Mouse (Mus musculus): ENCODE data around the gene Fam181a. TPM values are rescaled to one million over a fixed set of nuclear protein-coding genes. Genes with fewer than 3 reads are reported as not detected.

Fam181a gene
- polyA plus RNA-seq, 1 experiment from 2014 or later, result 0.23 TPM

DNA sequence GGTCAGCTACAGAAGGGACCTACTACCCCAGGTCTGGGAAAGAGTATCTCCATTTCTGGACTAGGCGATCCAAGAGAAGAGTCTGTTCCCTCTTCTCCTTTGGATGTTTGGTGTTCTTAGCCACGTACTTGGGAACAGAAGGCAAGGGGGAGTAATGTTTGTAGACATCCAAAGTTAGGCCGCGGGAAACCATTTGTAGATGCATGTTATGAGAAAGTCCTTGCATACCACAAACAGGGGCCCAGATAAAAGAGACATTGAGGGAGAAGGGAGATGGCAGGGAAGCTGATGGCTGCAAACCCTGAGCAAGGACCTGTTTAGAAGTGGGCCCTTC is 45.6 kb downstream of the Fam181a start:
- no peak overlapping the region for H3K4me3 ChIP-seq (replicated peaks)
- no peak for ATAC-seq (ENCODE audit: insufficient number of reproducible peaks, insufficient read depth, low FRiP score, low TSS enrichment, low read depth)
- H3K9ac ChIP-seq (replicated peaks), result no peak overlapping the region
- H3K36me3 ChIP-seq, result no peaks in the 10 kb centered on the region
- no peak overlapping the region for H3K27ac ChIP-seq
- no peak overlapping the region for H3K4me2 ChIP-seq
- no peaks in the 10 kb centered on the region for H3K27me3 ChIP-seq
- no peaks in the 10 kb centered on the region for H3K9me3 ChIP-seq
- 86% methylated on average over 4 of the region's 4 CpGs for WGBS
- peaks cover 6% of the 10 kb centered on the region; the same call in 1 of the 2 replicates for H3K4me1 ChIP-seq (replicated peaks)

DNA sequence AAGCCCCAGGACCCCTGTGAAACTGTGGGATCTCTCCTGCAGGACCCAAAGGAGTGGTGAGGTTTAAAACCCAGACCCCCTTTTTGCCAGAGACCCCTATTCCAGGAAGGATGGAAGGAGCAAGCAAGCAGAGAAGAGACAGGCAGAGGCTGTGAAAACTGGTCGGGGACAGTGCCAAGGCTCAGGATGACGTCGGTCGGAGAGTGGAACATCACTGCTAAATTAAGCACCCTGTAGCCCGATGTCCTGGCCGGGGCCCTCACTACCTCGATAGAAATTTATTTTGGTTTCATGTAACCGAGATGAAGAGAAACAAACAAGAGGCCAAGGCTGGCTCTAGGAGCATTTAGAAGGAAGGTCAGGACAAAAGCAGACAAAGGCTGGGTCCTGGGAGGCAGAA is 47.4 kb downstream of the Fam181a start:
- Histone ChIP-seq H3K27me3 (no peaks in the 10 kb centered on the region), H3K9ac (replicated peaks) (no peak overlapping the region), H3K9me3 (no peaks in the 10 kb centered on the region), H3K4me3 (replicated peaks) (no peak overlapping the region), H3K27ac (no peak overlapping the region), H3K36me3 (no peaks in the 10 kb centered on the region), H3K4me2 (no peak overlapping the region), H3K4me1 (replicated peaks) (peaks cover 6% of the 10 kb centered on the region; the same call in 1 of the 2 replicates)
- ATAC-seq (ENCODE audit: insufficient number of reproducible peaks, insufficient read depth, low FRiP score, low TSS enrichment, low read depth), result no peak
- 88% methylated on average over 8 of the region's 8 CpGs for WGBS

DNA sequence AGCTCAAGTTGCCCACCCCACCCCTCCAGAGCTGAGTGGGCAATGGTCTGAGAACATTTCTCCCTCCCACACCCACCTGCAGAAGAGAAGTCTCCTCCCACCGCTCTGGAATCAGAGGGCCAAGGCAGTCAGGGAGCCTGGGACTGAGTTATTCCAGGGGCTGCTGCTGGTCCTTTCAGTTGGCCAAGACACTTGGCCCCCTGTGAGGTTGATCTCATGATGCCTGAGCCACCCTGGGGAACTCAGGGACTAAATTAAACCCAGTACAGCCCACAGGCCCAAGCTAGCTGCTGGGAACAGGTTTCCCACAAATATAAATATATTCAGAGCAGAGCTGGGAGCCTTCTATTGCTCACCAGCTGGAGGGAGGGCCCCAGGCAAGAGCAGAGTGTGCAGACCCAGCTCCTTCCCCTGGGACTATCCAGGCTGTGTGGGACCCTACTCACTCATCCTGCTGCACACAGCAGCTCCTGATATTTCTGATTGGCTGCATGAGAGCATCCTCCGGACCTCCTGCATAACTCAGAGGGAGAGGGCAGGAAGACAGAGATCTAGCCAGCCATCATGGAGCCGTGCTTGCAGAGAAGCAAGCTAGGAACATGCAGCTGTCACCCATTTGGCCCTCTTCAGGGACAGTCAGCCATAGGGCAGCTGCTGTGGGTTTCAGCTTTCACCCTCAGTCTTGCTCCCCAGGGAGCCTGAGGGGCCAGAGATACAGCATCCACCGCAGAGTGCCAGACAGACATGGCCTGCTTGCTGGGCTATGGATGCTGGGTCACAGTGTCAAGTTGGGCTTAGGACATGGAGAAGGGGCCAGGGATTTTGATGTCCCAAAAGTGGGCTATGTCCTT is 48.4 kb downstream of the Fam181a start:
- no peaks in the 10 kb centered on the region for H3K27me3 ChIP-seq
- H3K4me1 ChIP-seq (replicated peaks), result 0 out of 2 replicates have a peak, but pooled peaks cover 3% of the 10 kb centered on the region
- H3K9ac ChIP-seq (replicated peaks), result 0 out of 2 replicates have a peak overlapping the region, but pooled peaks have one; percentile 8
- no peak overlapping the region for H3K4me3 ChIP-seq (replicated peaks)
- peak; percentile 65 for ATAC-seq (ENCODE audit: insufficient number of reproducible peaks, insufficient read depth, low FRiP score, low TSS enrichment, low read depth)
- no peak overlapping the region for H3K4me2 ChIP-seq
- no peaks in the 10 kb centered on the region for H3K9me3 ChIP-seq
- 47% methylated on average over 4 of the region's 4 CpGs for WGBS
- H3K36me3 ChIP-seq, result no peaks in the 10 kb centered on the region
- H3K27ac ChIP-seq, result no peak overlapping the region

DNA sequence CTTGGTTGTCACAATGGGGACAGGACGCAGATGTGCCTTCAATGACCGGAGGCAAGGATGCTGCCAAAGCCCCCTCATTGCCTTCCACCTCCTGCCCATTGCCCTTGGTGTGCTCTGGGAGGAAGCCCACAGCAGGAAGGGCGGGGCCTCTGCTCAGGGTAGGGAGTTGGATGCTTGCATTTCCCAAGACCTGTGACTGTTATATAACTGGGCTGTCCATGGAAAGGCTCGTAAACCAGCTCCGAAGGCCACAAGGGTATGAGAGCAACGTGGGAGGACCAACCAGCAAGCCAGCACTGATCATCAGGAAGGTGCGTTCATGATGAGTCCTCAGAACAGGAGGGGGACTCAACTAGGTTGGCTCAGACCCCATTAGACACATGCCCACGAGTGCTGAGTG is 50.0 kb downstream of the Fam181a start:
- no peak for ATAC-seq (ENCODE audit: insufficient number of reproducible peaks, insufficient read depth, low FRiP score, low TSS enrichment, low read depth)
- Histone ChIP-seq H3K27ac (no peak overlapping the region), H3K9me3 (no peaks in the 10 kb centered on the region), H3K4me1 (replicated peaks) (0 out of 2 replicates have a peak, but pooled peaks cover 3% of the 10 kb centered on the region), H3K4me3 (replicated peaks) (no peak overlapping the region), H3K9ac (replicated peaks) (no peak overlapping the region), H3K36me3 (no peaks in the 10 kb centered on the region), H3K4me2 (no peak overlapping the region), H3K27me3 (no peaks in the 10 kb centered on the region)
- 76% methylated on average over 8 of the region's 8 CpGs for WGBS

DNA sequence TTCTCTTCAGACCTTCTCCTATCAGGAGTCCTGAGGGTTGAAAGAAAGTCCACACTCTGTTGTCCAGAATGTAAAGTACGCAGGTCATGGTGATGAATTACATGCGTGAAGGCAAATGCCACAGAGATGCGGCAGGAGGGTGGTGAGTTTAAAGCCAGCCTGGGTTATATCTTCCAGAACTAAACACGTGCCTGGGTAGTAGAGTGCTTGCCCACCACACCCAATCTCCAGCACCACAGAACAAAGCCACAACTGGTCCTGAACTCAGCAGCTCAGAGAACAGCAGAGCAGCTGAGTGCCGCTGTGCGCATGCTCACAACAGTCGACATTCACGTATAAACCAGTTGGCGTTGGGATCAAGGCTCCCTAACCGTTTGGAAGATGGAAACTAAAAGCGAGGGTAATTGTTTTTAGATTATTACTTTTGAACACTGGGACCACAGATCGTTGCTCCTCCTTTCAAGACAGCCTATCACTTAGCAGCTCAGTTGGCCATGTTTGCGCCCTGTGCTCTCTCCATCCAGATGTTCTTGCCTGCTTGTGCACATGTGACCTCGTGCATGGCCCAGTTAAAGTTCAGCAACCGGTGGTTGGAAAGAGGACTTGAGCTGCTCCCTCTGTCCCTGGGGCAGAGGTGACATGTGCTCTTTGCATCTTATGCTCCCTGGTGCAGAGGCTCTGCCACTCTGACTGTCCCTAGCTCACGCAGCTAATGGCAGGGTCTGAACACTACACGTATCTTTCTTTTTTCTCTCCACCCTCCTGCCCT is 50.9 kb downstream of the Fam181a start:
- Histone ChIP-seq H3K27me3 (no peaks in the 10 kb centered on the region), H3K27ac (no peak overlapping the region), H3K4me3 (replicated peaks) (no peak overlapping the region), H3K9ac (replicated peaks) (no peak overlapping the region), H3K9me3 (no peaks in the 10 kb centered on the region), H3K36me3 (no peaks in the 10 kb centered on the region), H3K4me2 (no peak overlapping the region), H3K4me1 (replicated peaks) (0 out of 2 replicates have a peak, but pooled peaks cover 3% of the 10 kb centered on the region)
- 87% methylated on average over 17 of the region's 17 CpGs for WGBS
- ATAC-seq (ENCODE audit: insufficient number of reproducible peaks, insufficient read depth, low FRiP score, low TSS enrichment, low read depth), result no peak

DNA sequence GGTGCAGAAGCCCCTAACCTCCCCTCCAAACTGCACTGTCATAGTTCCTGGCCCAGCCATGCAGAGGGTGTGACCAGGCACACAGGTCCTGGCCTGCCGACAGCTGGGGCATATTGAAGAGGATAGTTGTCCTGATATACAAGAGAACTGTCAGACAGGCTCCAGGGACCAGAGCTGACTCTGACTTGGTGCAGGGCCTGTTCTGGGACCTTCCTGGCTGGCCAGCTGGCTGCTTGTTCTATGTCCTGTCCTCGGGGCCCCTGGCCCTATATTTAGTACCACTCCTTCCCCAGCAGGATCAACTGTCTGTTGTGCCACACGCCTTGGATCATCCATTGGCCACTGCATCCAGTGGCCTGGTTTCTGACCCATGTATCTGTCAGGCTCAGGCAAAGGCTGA is 51.6 kb downstream of the Fam181a start:
- no peaks in the 10 kb centered on the region for H3K9me3 ChIP-seq
- no peak for ATAC-seq (ENCODE audit: insufficient number of reproducible peaks, insufficient read depth, low FRiP score, low TSS enrichment, low read depth)
- no peak overlapping the region for H3K4me2 ChIP-seq
- no peak overlapping the region for H3K9ac ChIP-seq (replicated peaks)
- H3K36me3 ChIP-seq, result no peaks in the 10 kb centered on the region
- 84% methylated on average over 3 of the region's 3 CpGs for WGBS
- H3K4me1 ChIP-seq (replicated peaks), result 0 out of 2 replicates have a peak, but pooled peaks cover 3% of the 10 kb centered on the region
- H3K27me3 ChIP-seq, result no peaks in the 10 kb centered on the region
- H3K27ac ChIP-seq, result no peak overlapping the region
- H3K4me3 ChIP-seq (replicated peaks), result no peak overlapping the region

Other genes starting within 250 kb of the Fam181a start
- gene Prima1, start 68.8 kb upstream of the Fam181a start, polyA plus RNA-seq (2016; fragmentation: Nextera tagmentation; extraction: Ambion mirVana), result not detected in 2 replicates
- gene Asb2, start 45.0 kb downstream of the Fam181a start, polyA plus RNA-seq (2016; fragmentation: Nextera tagmentation; extraction: Ambion mirVana), result 2.8 and 2.9 TPM in 2 replicates
- 11.1 and 12.0 TPM in 2 replicates for gene Otub2, start 77.7 kb downstream of the Fam181a start, polyA plus RNA-seq (2016; fragmentation: Nextera tagmentation; extraction: Ambion mirVana)
- gene 9330161L09Rik, start 96.8 kb downstream of the Fam181a start, polyA plus RNA-seq (2016; fragmentation: Nextera tagmentation; extraction: Ambion mirVana), result 0.50 and 0.56 TPM in 2 replicates
- 94.7 and 114 TPM in 2 replicates for gene Ddx24, start 114.9 kb downstream of the Fam181a start, polyA plus RNA-seq (2016; fragmentation: Nextera tagmentation; extraction: Ambion mirVana)
- 2.9 and 3.2 TPM in 2 replicates for gene Ifi27, start 123.2 kb downstream of the Fam181a start, polyA plus RNA-seq (2016; fragmentation: Nextera tagmentation; extraction: Ambion mirVana)
- gene Ifi27l2a, start 132.7 kb downstream of the Fam181a start, polyA plus RNA-seq (2016; fragmentation: Nextera tagmentation; extraction: Ambion mirVana), result 1.2 and 2.7 TPM in 2 replicates
- not detected in 2 replicates for gene Ifi27l2b, start 146.2 kb downstream of the Fam181a start, polyA plus RNA-seq (2016; fragmentation: Nextera tagmentation; extraction: Ambion mirVana)
- gene Ppp4r4, start 221.3 kb downstream of the Fam181a start, polyA plus RNA-seq (2016; fragmentation: Nextera tagmentation; extraction: Ambion mirVana), result 1.9 and 2.1 TPM in 2 replicates